ENCODE assay signal across 27 mouse cellular contexts in the genomic region with DNA sequence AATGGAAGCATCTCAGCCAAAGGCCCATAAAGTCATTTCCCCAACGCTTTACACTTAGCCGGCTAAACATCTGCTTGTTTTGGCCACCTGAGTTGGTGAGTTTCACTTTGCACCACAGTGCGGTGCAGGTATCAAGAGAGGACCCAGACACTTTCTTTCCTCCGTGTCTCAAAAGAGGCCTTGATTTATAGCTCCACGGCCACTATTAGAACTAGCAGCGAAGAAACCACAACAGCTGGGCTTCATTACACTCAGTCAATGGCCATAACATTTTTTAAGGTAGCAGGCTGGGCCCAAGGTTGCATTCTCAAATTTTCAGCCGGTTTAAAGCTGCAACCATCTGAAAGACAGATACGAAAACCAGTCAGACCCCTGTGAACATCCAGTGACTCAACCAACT.
A peak's percentile ranks its signal among the peaks of the same experiment; 100 is the strongest.
DNase-seq lines count a peak whose midpoint lies in the region; ATAC-seq lines count a peak whose summit lies in the region.
"Had no signal": no experiment of that assay in that cellular context is flagged by ENCODE, and none has a peak within 500 bp of the region (broad histone marks: within the 10 kb centered on the region; RNA-seq: fewer than 3 reads in every experiment).

No protein-coding gene starts in this region.

- H3K4me3 ChIP-seq in kidney, embryonic 16.5 days (ENCODE audit: low read length), result no peak overlapping the region
- H3K4me3 ChIP-seq: embryonic facial prominence, embryonic 13.5 days; forebrain, embryonic 10.5 days; gastrocnemius, adult 2 months; heart, embryonic 13.5 days; hindbrain, embryonic 15.5 days; liver, embryonic 12.5 days; midbrain, embryonic 12.5 days; neural tube, embryonic 13.5 days had no signal

- H3K27ac ChIP-seq in kidney, embryonic 16.5 days (ENCODE audit: low read length), result no peak overlapping the region
- H3K27ac ChIP-seq: embryonic facial prominence, embryonic 13.5 days; forebrain, embryonic 10.5 days; gastrocnemius, adult 2 months; heart, embryonic 13.5 days; hindbrain, embryonic 15.5 days; liver, embryonic 12.5 days; midbrain, embryonic 12.5 days; neural tube, embryonic 13.5 days had no signal

- H3K4me1 ChIP-seq in kidney, embryonic 16.5 days (ENCODE audit: insufficient read depth, low read length), result 0 out of 2 replicates have a peak, but pooled peaks cover 4% of the 10 kb centered on the region
- H3K4me1 ChIP-seq: forebrain, embryonic 10.5 days; heart, embryonic 13.5 days; hindbrain, embryonic 15.5 days; liver, embryonic 12.5 days; midbrain, embryonic 12.5 days; neural tube, embryonic 13.5 days had no signal

- no peak overlapping the region for H3K9ac ChIP-seq in kidney, embryonic 16.5 days (replicated peaks; ENCODE audit: low read length)
- H3K9ac ChIP-seq: embryonic facial prominence, embryonic 13.5 days; forebrain, postnatal 0 days; heart, embryonic 13.5 days; hindbrain, embryonic 15.5 days; liver, embryonic 12.5 days; midbrain, embryonic 12.5 days; neural tube, embryonic 13.5 days had no signal

- no peak overlapping the region for H3K4me2 ChIP-seq in kidney, embryonic 16.5 days (replicated peaks; ENCODE audit: low read depth, low read length)
- H3K4me2 ChIP-seq: embryonic facial prominence, embryonic 13.5 days; heart, embryonic 13.5 days; hindbrain, embryonic 15.5 days; liver, embryonic 12.5 days; midbrain, embryonic 12.5 days; neural tube, embryonic 13.5 days had no signal

- WGBS in kidney, embryonic 16.5 days, result 25% methylated on average over 8 of the region's 8 CpGs

- no peak for DNase-seq in kidney, adult 18-20 months
- DNase-seq in embryo, embryonic 11.5 days (ENCODE audit: low read depth, low spot score), result peak; percentile 43
- DNase-seq in forelimb bud, embryonic 11.5 days (ENCODE audit: low read depth, low spot score), result peak; percentile 73
- peak; percentile 47 for DNase-seq in mesoderm, embryonic 11.5 days (ENCODE audit: low read depth, low spot score)
- DNase-seq in ovary, adult 18-20 months (ENCODE audit: low spot score), result no peak
- no peak for DNase-seq in layer of hippocampus, postnatal 36 days
- DNase-seq: adrenal gland, postnatal 14 days; cerebellum, adult 11 months; cerebellum, postnatal 14 days; forebrain, postnatal 0 days; gastrocnemius, adult 2 months; heart, postnatal 36 days; lung, adult 2 months; lung, postnatal 36 days; spleen, adult 18-20 months; thymus, postnatal 25 days had no signal

- no peaks in the 10 kb centered on the region for H3K9me3 ChIP-seq in kidney, embryonic 16.5 days (ENCODE audit: low read length)
- H3K9me3 ChIP-seq: embryonic facial prominence, embryonic 13.5 days; forebrain, embryonic 10.5 days; heart, embryonic 13.5 days; hindbrain, embryonic 15.5 days; liver, embryonic 12.5 days; midbrain, embryonic 12.5 days; neural tube, embryonic 13.5 days had no signal

- ATAC-seq in kidney, embryonic 16.5 days (ENCODE audit: low FRiP score, low TSS enrichment), result peak; percentile 67
- ATAC-seq: activated CD4-positive, CD25-positive, alpha-beta regulatory T cell, adult 4 months; CD4-positive, CD25-positive, alpha-beta regulatory T cell, adult 4 months; forebrain, postnatal 0 days; intestine, postnatal 0 days; liver, embryonic 12.5 days had no signal

- no peaks in the 10 kb centered on the region for H3K27me3 ChIP-seq in kidney, embryonic 16.5 days (ENCODE audit: insufficient read depth, low read length)
- H3K27me3 ChIP-seq: embryonic facial prominence, embryonic 13.5 days; heart, embryonic 13.5 days; hindbrain, embryonic 15.5 days; liver, embryonic 12.5 days; midbrain, embryonic 12.5 days; neural tube, embryonic 13.5 days had no signal

- no peaks in the 10 kb centered on the region for H3K36me3 ChIP-seq in kidney, embryonic 16.5 days (ENCODE audit: insufficient read depth, low read length)
- H3K36me3 ChIP-seq: embryonic facial prominence, embryonic 13.5 days; forebrain, embryonic 10.5 days; heart, embryonic 13.5 days; hindbrain, embryonic 15.5 days; liver, embryonic 12.5 days; midbrain, embryonic 12.5 days; neural tube, embryonic 13.5 days had no signal

Comparison
In these comparisons a context has a peak if more than half of its experiments do, and no peak if none do; other contexts are left out.
1. DNase-seq: peak in embryo, embryonic 11.5 days (single experiment), forelimb bud, embryonic 11.5 days (single experiment) and mesoderm, embryonic 11.5 days (single experiment); none in kidney, adult 18-20 months (single experiment), ovary, adult 18-20 months (single experiment) and layer of hippocampus, postnatal 36 days (0 of 2).